Mouse (Mus musculus): ENCODE measurements around the gene Il21.

Il21 gene

GRCm38 (mm10) chr3:37232586-37233222 lies at the start of gene Il21:
Gene Il21, minus strand, starts transcription at chr3:37232636.
- DNase-seq, result no peak

DNA sequence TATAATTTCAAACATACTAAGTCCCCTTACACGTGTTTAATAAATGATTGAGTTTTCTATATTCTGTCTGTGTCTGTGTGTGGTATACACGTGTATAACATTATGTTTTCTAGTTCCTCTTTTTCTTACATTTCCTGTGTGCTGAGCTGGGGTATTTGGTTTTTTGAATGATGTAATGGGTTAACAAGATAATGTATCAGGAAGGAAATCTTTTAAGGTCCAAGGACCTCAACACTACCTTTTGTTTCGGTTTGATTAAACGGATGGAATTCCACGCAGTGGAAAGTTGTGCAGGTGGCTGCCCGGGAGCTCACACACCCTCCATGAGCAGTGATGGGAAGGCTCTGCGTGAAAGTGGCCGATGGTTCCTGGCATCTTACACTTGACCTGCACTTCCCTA lies 48.4 kb upstream of the Il21 start:
- no peak for DNase-seq

GRCm38 (mm10) chr3:37280221-37280620 lies 47.8 kb upstream of the Il21 start:
- no peak for DNase-seq

DNA sequence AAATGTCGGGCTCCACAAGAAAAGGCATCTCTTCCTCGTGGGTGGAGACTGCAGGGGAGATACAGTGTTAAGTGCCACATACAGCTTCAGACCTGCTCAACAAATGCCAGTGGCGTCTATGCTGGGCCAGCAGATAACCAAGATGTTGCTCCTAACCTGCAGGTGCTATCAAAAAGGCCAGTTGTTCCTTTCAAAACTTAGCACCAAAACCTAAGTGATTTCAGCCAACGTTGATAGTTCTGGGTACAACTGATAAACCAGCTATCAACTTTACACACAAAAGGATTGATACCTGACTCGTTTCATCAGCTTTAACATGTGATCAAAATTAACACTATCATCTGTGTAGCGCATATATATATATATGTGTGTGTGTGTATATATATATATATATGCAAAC lies 42.2 kb upstream of the Il21 start:
- DNase-seq, result no peak

DNA sequence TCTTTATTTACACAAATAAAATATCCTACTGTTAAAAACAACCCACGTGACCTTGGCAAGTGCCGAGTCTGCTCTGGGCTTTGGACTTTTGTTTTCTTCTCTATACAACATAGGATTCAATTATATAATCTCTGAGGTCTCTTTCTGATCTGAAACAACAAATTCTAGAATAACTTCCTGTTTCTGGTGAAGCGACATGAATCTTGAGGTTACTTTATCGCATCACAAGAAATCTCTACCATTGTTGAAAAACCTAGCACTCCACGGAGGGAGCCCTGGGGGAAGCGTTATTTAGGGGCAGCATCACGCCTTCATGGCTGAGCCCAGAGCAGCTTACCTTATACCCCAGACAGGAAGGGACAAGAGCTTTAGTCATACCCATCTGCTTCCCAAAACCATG lies 40.7 kb upstream of the Il21 start:
- no peak for DNase-seq

DNA sequence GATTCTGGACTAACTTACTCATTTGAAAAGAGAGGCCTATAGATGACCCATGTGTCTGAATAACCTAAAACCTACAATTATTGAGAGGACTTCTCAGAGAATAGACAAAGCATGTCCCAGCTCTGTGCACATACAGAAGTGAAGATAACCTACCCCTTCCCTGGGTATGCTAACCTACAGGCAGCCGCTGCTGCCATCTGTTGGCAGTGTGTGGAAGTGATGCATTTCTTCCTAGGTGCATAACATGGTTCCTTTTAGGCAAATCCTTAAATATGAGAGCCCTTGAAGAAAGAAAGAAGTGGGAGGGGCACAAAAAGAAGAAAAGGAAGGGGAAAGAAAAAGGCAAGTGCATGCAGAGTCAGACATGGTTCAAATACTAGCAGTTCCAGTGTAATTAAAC lies 38.8 kb upstream of the Il21 start:
- peak; percentile 34 to 64 for DNase-seq

- DNase-seq, result no peak
Observed at GRCm38 (mm10) chr3:37269926-37270325, 37.5 kb upstream of the Il21 start.

DNA sequence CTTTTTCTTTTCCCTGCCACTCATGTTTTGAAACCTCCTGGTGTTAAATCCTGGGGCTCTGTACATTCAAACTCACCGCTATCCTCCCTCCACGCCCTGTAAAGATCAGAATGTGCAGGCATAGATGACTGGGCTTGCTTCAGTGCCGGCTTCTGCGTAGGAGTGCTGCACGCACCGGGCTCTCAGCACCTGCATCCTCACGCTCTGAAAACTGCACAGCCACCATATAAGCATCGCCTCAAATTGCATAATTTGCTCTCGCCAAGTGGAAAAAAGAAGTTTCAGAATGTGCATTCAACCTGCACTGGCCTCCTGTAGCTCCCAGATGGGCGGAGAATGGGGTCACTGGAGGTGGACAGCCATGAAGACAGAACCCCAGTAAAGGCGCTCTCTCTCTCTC lies 35.9 kb upstream of the Il21 start:
- no peak for DNase-seq

DNA sequence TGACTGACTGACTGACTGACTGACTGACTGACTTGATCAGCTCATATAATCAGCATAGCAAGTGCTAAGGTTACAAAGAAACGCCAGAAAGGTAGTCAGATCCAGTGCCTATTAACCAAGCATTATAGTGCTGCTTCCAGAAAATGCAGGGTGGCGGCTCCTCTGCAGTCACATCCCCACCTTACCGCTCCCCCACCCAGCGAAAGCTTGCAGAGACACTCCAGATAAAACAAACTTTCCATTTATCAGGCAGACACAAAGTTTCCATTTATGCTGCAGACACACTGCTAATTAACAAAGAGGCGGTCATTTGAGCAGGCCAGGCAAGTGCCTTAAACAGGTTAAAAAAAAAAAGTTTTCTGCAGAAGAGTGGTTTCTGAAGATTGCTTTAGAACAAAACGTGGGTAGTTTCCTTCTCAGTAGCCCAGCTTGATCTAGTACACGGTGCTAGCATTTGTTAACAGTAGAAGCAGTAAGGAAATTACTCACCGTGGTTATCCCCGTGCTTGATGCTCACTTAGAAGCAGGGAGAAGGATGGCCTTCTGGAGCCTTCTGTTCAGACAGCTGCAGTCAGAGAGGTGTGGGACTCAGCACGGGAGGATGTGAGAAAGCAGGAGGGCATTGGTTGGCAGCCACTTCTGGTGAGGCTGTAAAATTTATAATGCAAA lies 27.0 kb upstream of the Il21 start:
- no peak for DNase-seq

DNA sequence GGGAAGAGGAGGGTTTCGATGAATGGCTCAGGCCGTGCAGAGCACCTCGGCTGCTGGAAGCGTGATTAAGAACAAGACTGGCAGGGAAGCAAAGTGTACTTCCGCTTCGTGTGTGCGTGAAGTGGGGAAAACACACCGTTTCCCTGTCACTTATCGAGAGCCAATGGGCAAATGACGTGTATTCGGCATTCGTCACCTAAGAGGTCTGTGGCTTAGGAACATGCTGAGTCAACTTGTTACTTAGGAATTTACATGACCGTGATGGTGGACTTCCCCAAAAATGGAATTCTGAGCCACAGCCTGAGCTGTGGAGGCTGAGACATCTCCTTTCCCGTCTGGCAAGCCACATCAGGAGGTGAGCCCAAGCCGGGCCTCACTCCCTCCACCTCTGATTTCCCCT lies 25.3 kb upstream of the Il21 start:
- DNase-seq, result no peak

DNA sequence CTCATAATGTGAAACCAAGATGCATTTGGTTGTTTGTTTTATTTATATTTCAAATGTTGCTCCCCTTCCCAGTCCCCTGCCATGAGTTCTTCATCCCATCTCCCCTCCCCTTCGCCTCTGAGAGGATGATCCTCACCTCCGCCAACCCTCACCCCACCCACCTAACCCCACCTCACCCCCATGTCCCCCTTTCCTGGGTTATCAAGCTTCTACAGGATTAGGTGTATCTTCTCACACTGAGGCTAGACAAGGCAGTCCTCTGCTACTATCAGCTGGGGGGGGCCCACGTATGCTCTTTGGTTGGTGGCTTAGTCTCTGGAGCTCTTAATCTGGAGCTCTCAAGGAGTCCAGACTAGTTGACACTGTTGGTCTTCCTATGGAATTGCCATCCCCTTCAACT lies 18.5 kb upstream of the Il21 start:
- no peak for DNase-seq

- no peak for DNase-seq
Observed at GRCm38 (mm10) chr3:37235025-37235424, 2.6 kb upstream of the Il21 start.

DNA sequence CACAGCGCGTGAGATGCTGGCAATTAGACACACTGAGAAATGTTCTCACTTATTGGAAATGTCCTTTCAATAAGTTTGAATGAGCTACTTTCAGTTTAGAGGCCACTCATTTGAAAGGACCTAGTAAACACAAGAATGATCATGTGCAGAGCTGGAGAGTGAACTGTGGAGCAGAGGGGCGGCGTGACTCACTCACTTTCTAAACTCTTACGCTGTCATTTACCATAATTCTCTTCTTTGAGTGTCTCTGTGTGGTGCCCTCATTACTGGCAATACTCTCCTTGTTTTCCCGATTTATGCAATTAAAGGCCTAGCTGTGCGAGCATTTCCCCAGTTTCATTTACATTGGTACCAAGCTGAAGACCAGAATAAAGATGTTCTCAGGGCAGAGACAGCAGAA lies 1.3 kb downstream of the Il21 start:
- no peak for DNase-seq

DNA sequence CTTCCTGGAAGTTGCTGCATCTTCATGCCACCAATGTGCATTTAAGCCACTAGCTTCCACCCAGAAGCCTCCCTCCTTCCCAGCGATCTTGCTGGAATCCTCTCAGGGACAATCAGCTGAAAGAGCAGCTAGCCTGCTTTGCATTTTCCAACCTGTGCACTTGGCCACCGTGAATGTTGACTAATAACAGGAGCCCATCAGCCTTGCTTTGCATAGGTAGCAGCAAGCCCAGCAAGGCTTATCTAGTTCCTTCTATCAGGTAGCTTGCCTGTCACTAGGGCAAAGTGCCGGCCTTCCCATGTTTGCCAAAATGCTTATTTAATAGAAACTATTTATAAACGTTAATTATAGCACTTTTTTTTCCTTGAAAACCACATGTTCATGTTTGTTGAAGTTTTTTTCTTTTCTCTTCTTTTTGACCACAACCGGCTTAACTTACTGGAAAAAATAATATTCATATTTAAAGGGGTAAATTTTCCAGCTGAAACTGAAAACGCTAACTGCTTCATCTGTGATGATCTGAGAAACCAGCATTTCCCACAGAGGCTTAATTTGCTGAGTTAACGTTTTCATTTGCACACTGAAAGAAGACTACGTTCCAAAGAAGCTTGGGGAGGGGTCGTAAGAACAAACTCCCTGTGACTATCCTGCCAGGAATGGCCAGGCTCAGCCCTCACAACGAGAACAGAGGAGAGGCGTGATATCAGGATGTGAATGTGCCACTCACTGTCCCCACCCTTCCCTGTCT lies 3.2 kb downstream of the Il21 start:
- DNase-seq, result no peak

GRCm38 (mm10) chr3:37225124-37225523 lies 7.3 kb downstream of the Il21 start:
- DNase-seq, result no peak

- peak; percentile 17 for DNase-seq
Observed at GRCm38 (mm10) chr3:37219071-37219470, 13.4 kb downstream of the Il21 start.

DNA sequence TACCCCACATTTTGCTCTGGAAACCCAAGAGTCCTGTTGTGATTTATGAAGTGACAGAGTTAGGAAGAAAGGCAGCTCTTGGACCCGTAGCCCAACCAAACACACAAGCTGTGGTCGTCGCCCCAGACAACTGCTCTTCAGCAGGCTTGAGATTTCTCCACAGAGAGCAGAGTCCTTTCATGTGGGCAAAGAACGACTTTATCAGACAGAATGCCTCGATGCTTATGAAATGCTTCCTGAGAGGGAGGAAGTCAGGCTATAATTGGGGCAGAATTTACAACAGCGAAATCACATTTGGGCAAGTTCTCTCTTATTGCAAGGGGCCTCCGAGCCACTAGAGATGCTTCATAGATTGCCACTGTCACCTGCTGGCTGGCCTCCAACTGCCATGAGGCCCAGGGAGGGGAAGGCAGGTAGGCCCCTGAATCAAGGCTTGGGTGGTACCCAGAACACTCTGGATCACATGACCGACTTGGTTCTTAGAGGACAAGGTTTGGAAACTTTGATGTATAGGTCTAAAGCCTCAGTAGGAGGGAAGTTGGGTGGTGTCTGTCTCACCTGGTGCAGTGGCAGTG lies 27.1 kb downstream of the Il21 start:
- no peak for DNase-seq

DNA sequence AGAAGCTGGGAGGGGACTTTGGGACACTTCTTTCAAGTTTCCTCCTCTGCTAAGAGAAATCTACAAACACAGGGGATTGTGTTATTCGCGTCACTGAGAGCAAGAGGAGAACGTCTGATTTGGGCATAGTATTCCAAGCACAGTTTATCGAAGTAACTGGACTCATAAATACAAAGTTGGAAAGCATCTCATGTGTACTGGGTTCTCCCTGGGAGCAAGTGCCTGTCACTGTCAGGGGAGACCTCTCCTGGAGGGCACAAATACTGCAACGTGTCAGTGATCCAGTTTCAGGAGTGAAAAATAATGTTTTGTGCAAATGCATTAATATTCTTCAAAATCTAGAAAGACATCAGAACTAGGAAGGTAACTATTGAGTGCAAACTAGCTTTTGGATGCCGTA lies 27.9 kb downstream of the Il21 start:
- peak in 1 of 2 experiments; percentile 28 for DNase-seq

DNA sequence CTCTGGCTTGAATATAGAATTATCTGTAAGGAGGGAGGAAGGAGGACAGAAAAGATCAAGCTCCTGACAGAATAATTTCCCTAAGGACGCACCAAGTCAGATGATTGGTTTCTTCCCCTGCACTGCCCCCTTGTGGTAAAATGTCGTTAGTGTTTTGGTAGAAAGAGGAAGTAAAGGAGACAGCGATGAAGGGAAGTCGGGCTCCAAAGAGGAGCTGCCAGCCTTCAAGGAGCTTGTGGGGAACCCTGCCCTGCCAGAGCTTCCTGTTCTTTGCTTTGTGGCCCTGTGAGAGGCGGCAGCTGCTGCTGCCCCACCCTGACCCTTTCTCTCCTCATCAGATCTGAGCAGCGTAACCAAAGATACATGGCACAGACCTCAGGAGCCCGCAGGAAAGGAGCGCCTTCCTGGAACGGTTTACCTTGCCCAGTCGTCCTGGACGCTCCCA lies 28.4 kb downstream of the Il21 start:
- DNase-seq, result peak; percentile 62 to 80

DNA sequence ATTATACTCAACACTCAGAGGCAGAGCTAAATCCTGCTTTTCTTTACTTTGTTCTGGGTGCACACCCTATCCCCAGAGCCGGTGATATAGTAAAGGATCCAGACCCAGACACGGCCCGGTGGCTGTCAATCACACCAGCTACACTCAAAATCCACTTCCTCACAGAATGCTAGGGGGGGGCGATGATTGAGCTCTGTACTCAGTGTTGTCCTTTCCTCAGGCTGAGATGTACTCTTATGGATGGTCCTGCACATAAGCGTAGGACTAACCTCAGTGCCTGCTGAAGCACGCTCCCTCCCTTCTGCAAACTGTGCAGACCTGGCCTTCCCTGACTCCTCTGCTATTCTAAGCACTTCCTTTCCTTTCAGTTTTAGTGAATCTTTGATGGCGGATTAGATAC lies 29.6 kb downstream of the Il21 start:
- no peak for DNase-seq

DNA sequence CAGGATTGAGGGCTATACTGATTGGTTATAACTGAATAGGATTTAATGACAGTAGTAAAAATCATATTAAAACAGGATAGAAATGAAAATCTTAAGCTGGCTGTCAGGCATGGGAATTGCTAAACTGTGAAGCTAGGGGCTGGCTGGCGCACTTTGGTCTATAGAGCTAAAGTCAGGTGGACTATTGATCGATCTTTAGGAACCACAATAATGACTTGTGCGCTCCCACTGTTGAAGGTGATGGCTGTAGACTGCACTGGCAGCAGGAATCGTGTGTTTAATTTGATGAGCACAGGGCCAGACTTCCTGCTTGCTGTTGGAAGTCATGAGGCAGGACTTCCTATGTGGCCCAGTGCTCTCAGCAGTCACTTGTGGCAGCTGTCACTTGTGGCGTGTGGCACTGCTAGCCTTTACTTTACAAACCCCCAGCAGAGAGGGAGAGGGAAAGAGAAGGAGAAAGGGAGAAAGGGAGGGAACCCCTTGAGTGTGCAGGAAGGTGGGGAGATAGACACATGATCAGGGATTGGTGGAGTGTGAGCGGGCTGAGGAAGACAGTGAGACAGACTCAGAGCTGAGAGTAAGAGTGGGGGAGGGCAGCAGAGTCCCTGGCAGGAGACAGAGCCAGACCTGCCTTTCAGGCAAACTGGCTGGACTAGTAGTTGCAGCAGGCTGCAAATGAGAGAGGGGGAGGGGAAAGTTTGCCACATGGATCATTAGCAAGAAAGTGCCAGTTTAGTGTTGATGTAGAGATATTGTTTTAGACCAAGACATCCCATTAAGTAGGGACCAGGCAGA lies 31.1 kb downstream of the Il21 start:
- DNase-seq, result no peak

- no peak for DNase-seq
Observed at GRCm38 (mm10) chr3:37198302-37198701, 34.1 kb downstream of the Il21 start.

DNA sequence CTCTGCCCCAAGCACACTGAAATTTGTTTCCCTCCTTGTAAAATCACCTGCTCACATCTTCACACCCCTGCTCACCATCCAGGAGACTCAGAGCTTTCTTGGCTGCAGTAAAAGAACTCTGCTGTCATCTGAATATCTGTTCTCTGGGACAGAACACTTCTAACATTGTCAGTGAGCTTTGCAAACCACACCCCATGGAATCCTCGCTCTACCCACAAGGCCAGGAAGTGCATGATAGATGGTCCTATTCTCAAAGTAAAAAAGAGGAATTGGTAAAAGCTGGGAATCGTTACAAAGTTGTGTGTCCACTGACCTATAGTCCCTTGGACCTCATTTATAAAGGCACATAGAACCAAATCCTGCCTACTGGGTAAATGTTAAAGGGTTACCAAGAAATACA lies 40.5 kb downstream of the Il21 start:
- no peak for DNase-seq

All from cerebellum, postnatal 25 days (tissue).